Mouse (Mus musculus) olfactory bulb, adult 2 months (tissue): ENCODE results near the gene Nat14. TPM values are rescaled to one million over a fixed set of nuclear protein-coding genes. Genes with fewer than 3 reads are reported as not detected.

Experiments
- H3K27ac ChIP-seq: fragments of 200-500 bp; 2 replicates; pipeline ENCODE4 v1.5.1; 2012; ENCODE audit warnings: low read depth, low read length; ENCODE audit not compliant: insufficient read depth
- H3K4me1 ChIP-seq: fragments of 200-500 bp; 2 replicates; pipeline ENCODE4 v1.6.1; 2012; ENCODE audit warnings: low read length; ENCODE audit not compliant: control insufficient read depth, insufficient read depth
- H3K4me3 ChIP-seq: fragments of 200-500 bp; 2 replicates; pipeline ENCODE4 v1.5.1; 2012; ENCODE audit warnings: mild to moderate bottlenecking, low read depth, low read length, moderate library complexity; ENCODE audit not compliant: insufficient read depth
- CTCF ChIP-seq: fragments of 200-500 bp; IDR thresholded peaks from 2 replicates; pipeline ENCODE4 v1.5.1; 2012; ENCODE audit warnings: low read depth, mild to moderate bottlenecking, low read length, moderate library complexity; ENCODE audit not compliant: insufficient read depth
- POLR2A ChIP-seq: fragments of 200-500 bp; IDR thresholded peaks from 2 replicates; pipeline ENCODE4 v1.6.1; 2012; ENCODE audit warnings: mild to moderate bottlenecking, low read depth, low read length, moderate library complexity; ENCODE audit not compliant: insufficient read depth
- WGBS: fragments of 180-500 bp; shearing (Covaris S2); methylation state at CpG from one replicate; pipeline ENCODE4 v1.1.7; 2018; 5-methylcytosine and 5-hydroxymethylcytosine counted together
- polyA plus RNA-seq: library from polyadenylated mRNA; stranded (reverse); fragments of >200 nt; gene quantifications from 2 replicates; pipeline ENCODE4 v1.2.4, GENCODE M21; 2012; ENCODE audit warnings: low replicate concordance; ENCODE audit not compliant: missing spikeins, insufficient read depth, insufficient read length

Gene Nat14
- polyA plus RNA-seq, 1 experiment: not detected

- H3K4me3 ChIP-seq: peak overlapping the region; percentile 45
- H3K4me1 ChIP-seq: peaks cover 66% of the 10 kb centered on the region
- peak overlapping the region; percentile 99 for H3K27ac ChIP-seq
- TF ChIP-seq POLR2A (no peak), CTCF (no peak)
- 2% methylated on average over 37 of the region's 37 CpGs for whole genome bisulfite sequencing
Measured at GRCm38 (mm10) chr7:4923586-4924364, 1.9 kb downstream of the Nat14 start.

GRCm38 (mm10) chr7:4924483-4924882 lies 2.7 kb downstream of the Nat14 start:
- TF ChIP-seq CTCF (no peak), POLR2A (no peak)
- Histone ChIP-seq H3K4me1 (peaks cover 60% of the 10 kb centered on the region), H3K4me3 (peak overlapping the region; percentile 45), H3K27ac (peak overlapping the region; percentile 99)
- WGBS: under 1% methylated on average over 4 of the region's 4 CpGs

- whole genome bisulfite sequencing: 3% methylated on average over 3 of the region's 4 CpGs
- H3K27ac ChIP-seq: peak overlapping the region; percentile 99
- TF ChIP-seq POLR2A (no peak), CTCF (no peak)
- H3K4me1 ChIP-seq: peaks cover 59% of the 10 kb centered on the region
- H3K4me3 ChIP-seq: no peak overlapping the region; the same call in 1 of the 2 replicates
Measured at GRCm38 (mm10) chr7:4924891-4925301, 3.1 kb downstream of the Nat14 start.

- Histone ChIP-seq H3K4me3 (peak within 1 kb of the TSS; percentile 45), H3K4me1 (peaks cover 51% of the 10 kb centered on the region), H3K27ac (peak within 1 kb of the TSS; percentile 99)
- WGBS: 16% methylated on average over 6 of the region's 6 CpGs
- TF ChIP-seq CTCF (no peak), POLR2A (no peak)
Measured at GRCm38 (mm10) chr7:4925441-4926381, 3.9 kb downstream of the Nat14 start, which contains the start of gene Ssc5d. Gene Ssc5d, plus strand, starts transcription at chr7:4925785.

- WGBS: 85% methylated on average over 16 of the region's 16 CpGs
- no peak for TF ChIP-seq POLR2A
- no peak for TF ChIP-seq CTCF
- H3K4me3 ChIP-seq: no peak overlapping the region
- peaks cover 40% of the 10 kb centered on the region for H3K4me1 ChIP-seq
- H3K27ac ChIP-seq: no peak overlapping the region
Measured at GRCm38 (mm10) chr7:4926849-4927248, 5.0 kb downstream of the Nat14 start.

- Histone ChIP-seq H3K4me1 (peaks cover 38% of the 10 kb centered on the region), H3K27ac (no peak overlapping the region), H3K4me3 (no peak overlapping the region)
- 77% methylated on average over 8 of the region's 8 CpGs for WGBS
- no peak for TF ChIP-seq POLR2A
- TF ChIP-seq CTCF: no peak
Measured at GRCm38 (mm10) chr7:4927711-4928110, 5.9 kb downstream of the Nat14 start.

GRCm38 (mm10) chr7:4928323-4928722 lies 6.5 kb downstream of the Nat14 start:
- H3K27ac ChIP-seq: no peak overlapping the region
- WGBS: 87% methylated on average over 17 of the region's 17 CpGs
- no peak for TF ChIP-seq CTCF
- no peak for TF ChIP-seq POLR2A
- H3K4me3 ChIP-seq: no peak overlapping the region
- H3K4me1 ChIP-seq: peaks cover 38% of the 10 kb centered on the region

GRCm38 (mm10) chr7:4933103-4933502 lies 11.3 kb downstream of the Nat14 start:
- WGBS: 84% methylated on average over 12 of the region's 12 CpGs
- H3K4me1 ChIP-seq: 0 out of 2 replicates have a peak, but pooled peaks cover 3% of the 10 kb centered on the region
- TF ChIP-seq CTCF: no peak
- TF ChIP-seq POLR2A: no peak
- H3K4me3 ChIP-seq: no peak overlapping the region
- no peak overlapping the region for H3K27ac ChIP-seq
